Mouse (Mus musculus): ENCODE data around the gene Ndrg4.

DNA sequence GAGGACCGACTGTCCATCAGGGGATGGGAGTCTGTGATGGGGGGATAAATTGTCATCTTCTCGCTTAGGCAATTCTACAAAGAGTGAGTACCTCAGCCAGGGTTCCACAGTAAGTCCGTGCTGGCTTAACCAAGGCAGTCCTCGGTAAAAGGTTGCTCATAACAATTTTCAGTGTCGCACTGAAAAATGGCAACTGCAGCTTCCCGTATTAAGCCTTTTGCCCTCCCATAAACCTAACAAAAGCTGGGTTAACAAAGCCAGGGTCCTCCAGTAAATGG lies 42.8 kb upstream of the Ndrg4 start:
- TF ChIP-seq POLR2A (IDR thresholded peaks at IDR 0.05; ENCODE audit: low read depth, low read length) (no peak), CTCF (IDR thresholded peaks at IDR 0.05; ENCODE audit: extremely low read depth, insufficient read depth, insufficient read length, insufficient replicate concordance) (no peak)
